Mouse (Mus musculus): ENCODE data around the gene Hap1.
A peak's percentile ranks its signal among the peaks of the same experiment; 100 is the strongest.

GRCm38 (mm10) chr11:100362209-100362978 lies 6.5 kb upstream of the Hap1 start:
- TF ChIP-seq POLR2A (IDR thresholded peaks at IDR 0.05; ENCODE audit: borderline replicate concordance, control insufficient read depth, low read depth, low read length) (no peak), CTCF (IDR thresholded peaks at IDR 0.05; ENCODE audit: control insufficient read depth, insufficient read depth, low read length) (peak; percentile 91)

Measured in bone marrow, adult 2 months (tissue).